Mouse (Mus musculus) lung, adult 2 months (tissue): Measurements from ENCODE around the gene Tph2.

Experiments used
- CTCF ChIP-seq: fragments of 200-500 bp; IDR thresholded peaks from 2 replicates; pipeline ENCODE4 v1.5.1; 2011; ENCODE audit warnings: mild to moderate bottlenecking, low read length, control low read depth; ENCODE audit not compliant: insufficient read depth
- POLR2A ChIP-seq: fragments of 200-500 bp; IDR thresholded peaks from 2 replicates; pipeline ENCODE4 v1.6.1; 2011; ENCODE audit warnings: low read depth, mild to moderate bottlenecking, control low read depth, low read length, borderline replicate concordance; ENCODE audit errors: extremely low read depth

GRCm38 (mm10) chr10:115035748-115036147 is 149.1 kb downstream of the Tph2 start:
- no peak for TF ChIP-seq CTCF
- no peak for TF ChIP-seq POLR2A
